Mouse (Mus musculus) liver, adult 2 months (tissue): ENCODE results near the gene Pigyl.

Experiments used
- CTCF ChIP-seq: fragments of 200-500 bp; IDR thresholded peaks from 2 replicates; pipeline ENCODE4 v1.5.1; 2011; ENCODE audit warnings: low read depth, low read length, control low read depth
- POLR2A ChIP-seq: fragments of 200-500 bp; IDR thresholded peaks from 2 replicates; pipeline ENCODE4 v1.6.1; 2011; ENCODE audit warnings: low read length, control low read depth; ENCODE audit not compliant: insufficient read depth; ENCODE audit errors: extremely low read depth

DNA sequence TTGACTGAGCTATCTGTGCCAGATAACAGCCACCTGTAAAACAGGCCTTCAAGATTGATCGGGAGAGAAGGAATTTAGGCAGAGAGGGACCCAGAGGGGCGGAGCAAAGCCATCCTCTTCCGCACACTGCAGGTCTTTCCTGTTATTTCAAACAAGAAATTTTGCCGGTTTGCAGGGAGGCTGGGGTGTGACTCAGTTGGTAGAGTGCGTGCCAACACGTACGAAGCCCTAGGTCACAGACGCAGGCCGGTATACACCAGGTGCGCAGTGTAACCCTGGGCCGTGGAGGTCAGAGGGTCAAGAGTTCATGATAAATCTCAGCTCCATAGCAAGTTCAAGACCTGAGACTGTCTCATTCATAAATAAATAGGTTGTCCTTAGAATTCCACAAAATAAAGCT lies 24.4 kb upstream of the Pigyl start:
- TF ChIP-seq POLR2A (no peak), CTCF (no peak)
